Mouse (Mus musculus): ENCODE results near the gene Pbx4. TPM values are rescaled to one million over a fixed set of nuclear protein-coding genes. Genes with fewer than 3 reads are reported as not detected.

Pbx4 gene
- polyA plus RNA-seq, 1 experiment, result 9.1 TPM

DNA sequence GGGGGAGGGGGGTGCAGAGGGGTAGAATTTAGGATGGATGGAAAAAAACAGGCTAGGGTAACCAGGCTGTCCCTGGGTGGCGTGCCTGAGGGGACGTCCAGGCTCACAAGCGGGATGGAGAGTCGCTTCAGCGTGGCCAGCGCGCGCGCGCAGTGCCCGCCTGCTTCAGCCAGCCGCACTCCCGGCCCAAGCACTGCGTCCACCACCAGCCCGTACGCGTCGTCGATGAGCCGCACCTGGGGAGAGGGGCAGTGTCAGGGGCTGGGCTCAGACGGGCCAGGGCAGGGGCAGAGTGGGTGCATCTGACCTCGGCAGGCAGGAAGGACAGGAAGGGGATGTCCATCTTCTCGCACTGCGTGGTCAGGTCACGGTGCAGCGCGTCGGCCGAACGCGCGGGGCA is 56.6 kb downstream of the Pbx4 start:
- Histone ChIP-seq H3K4me1 (ENCODE audit: control insufficient read depth, insufficient read depth, insufficient read length, low read length) (peaks cover 12% of the 10 kb centered on the region; the same call in 1 of the 2 replicates), H3K27ac (ENCODE audit: insufficient read depth, low read depth, low read length) (no peak overlapping the region), H3K27me3 (ENCODE audit: control insufficient read depth, insufficient read depth, low read length) (peaks cover 52% of the 10 kb centered on the region), H3K36me3 (ENCODE audit: control insufficient read depth, insufficient read depth, low read length) (peaks cover 12% of the 10 kb centered on the region), H3K4me3 (ENCODE audit: low read depth, low read length) (peak overlapping the region; percentile 38; the same call in 1 of the 2 replicates)
- 3% methylated on average over 32 of the region's 32 CpGs for WGBS
- TF ChIP-seq CTCF (IDR thresholded peaks at IDR 0.05; ENCODE audit: extremely low read depth, insufficient read length, insufficient replicate concordance, low read depth, low read length), result no peak
- no peak for TF ChIP-seq POLR2A (IDR thresholded peaks at IDR 0.05; ENCODE audit: low read depth, low read length)

GRCm38 (mm10) chr8:69890813-69891241 is 58.5 kb downstream of the Pbx4 start:
- TF ChIP-seq CTCF (IDR thresholded peaks at IDR 0.05; ENCODE audit: extremely low read depth, insufficient read length, insufficient replicate concordance, low read depth, low read length) (peak; percentile 43; the same call in 1 of the 2 replicates), POLR2A (IDR thresholded peaks at IDR 0.05; ENCODE audit: low read depth, low read length) (no peak)
- Histone ChIP-seq H3K4me1 (ENCODE audit: control insufficient read depth, insufficient read depth, insufficient read length, low read length) (peaks cover 12% of the 10 kb centered on the region; the same call in 1 of the 2 replicates), H3K36me3 (ENCODE audit: control insufficient read depth, insufficient read depth, low read length) (peaks cover 19% of the 10 kb centered on the region), H3K4me3 (ENCODE audit: low read depth, low read length) (no peak overlapping the region), H3K27me3 (ENCODE audit: control insufficient read depth, insufficient read depth, low read length) (peaks cover 39% of the 10 kb centered on the region), H3K27ac (ENCODE audit: insufficient read depth, low read depth, low read length) (no peak overlapping the region)
- WGBS, result 61% methylated on average over 19 of the region's 19 CpGs

- Histone ChIP-seq H3K4me1 (ENCODE audit: control insufficient read depth, insufficient read depth, insufficient read length, low read length) (0 out of 2 replicates have a peak, but pooled peaks cover 8% of the 10 kb centered on the region), H3K36me3 (ENCODE audit: control insufficient read depth, insufficient read depth, low read length) (peaks cover 24% of the 10 kb centered on the region), H3K27ac (ENCODE audit: insufficient read depth, low read depth, low read length) (no peak overlapping the region), H3K4me3 (ENCODE audit: low read depth, low read length) (no peak overlapping the region), H3K27me3 (ENCODE audit: control insufficient read depth, insufficient read depth, low read length) (peaks cover 10% of the 10 kb centered on the region)
- peak; percentile 43; the same call in 1 of the 2 replicates for TF ChIP-seq CTCF (IDR thresholded peaks at IDR 0.05; ENCODE audit: extremely low read depth, insufficient read length, insufficient replicate concordance, low read depth, low read length)
- no peak for TF ChIP-seq POLR2A (IDR thresholded peaks at IDR 0.05; ENCODE audit: low read depth, low read length)
- 60% methylated on average over 17 of the region's 17 CpGs for WGBS
These were observed 61.6 kb downstream of the Pbx4 start for GRCm38 (mm10) chr8:69893863-69894262.

- no peak overlapping the region for H3K27ac ChIP-seq (ENCODE audit: insufficient read depth, low read depth, low read length)
- no peaks in the 10 kb centered on the region for H3K27me3 ChIP-seq (ENCODE audit: control insufficient read depth, insufficient read depth, low read length)
- H3K4me1 ChIP-seq (ENCODE audit: control insufficient read depth, insufficient read depth, insufficient read length, low read length), result peaks cover 4% of the 10 kb centered on the region; the same call in 1 of the 2 replicates
- H3K36me3 ChIP-seq (ENCODE audit: control insufficient read depth, insufficient read depth, low read length), result peaks cover 24% of the 10 kb centered on the region
- H3K4me3 ChIP-seq (ENCODE audit: low read depth, low read length), result no peak overlapping the region
- no peak for TF ChIP-seq CTCF (IDR thresholded peaks at IDR 0.05; ENCODE audit: extremely low read depth, insufficient read length, insufficient replicate concordance, low read depth, low read length)
- TF ChIP-seq POLR2A (IDR thresholded peaks at IDR 0.05; ENCODE audit: low read depth, low read length), result no peak
- WGBS, result 75% methylated on average over 6 of the region's 6 CpGs
These were observed 62.6 kb downstream of the Pbx4 start for GRCm38 (mm10) chr8:69894836-69895332.

- TF ChIP-seq CTCF (IDR thresholded peaks at IDR 0.05; ENCODE audit: extremely low read depth, insufficient read length, insufficient replicate concordance, low read depth, low read length) (no peak), POLR2A (IDR thresholded peaks at IDR 0.05; ENCODE audit: low read depth, low read length) (no peak)
- WGBS, result 76% methylated on average over 4 of the region's 4 CpGs
- H3K27ac ChIP-seq (ENCODE audit: insufficient read depth, low read depth, low read length), result no peak overlapping the region
- H3K36me3 ChIP-seq (ENCODE audit: control insufficient read depth, insufficient read depth, low read length), result peaks cover 24% of the 10 kb centered on the region
- H3K4me3 ChIP-seq (ENCODE audit: low read depth, low read length), result no peak overlapping the region
- no peaks in the 10 kb centered on the region for H3K27me3 ChIP-seq (ENCODE audit: control insufficient read depth, insufficient read depth, low read length)
- H3K4me1 ChIP-seq (ENCODE audit: control insufficient read depth, insufficient read depth, insufficient read length, low read length), result peaks cover 8% of the 10 kb centered on the region
These were observed 63.6 kb downstream of the Pbx4 start for GRCm38 (mm10) chr8:69895772-69896451.

GRCm38 (mm10) chr8:69897857-69898256 is 65.6 kb downstream of the Pbx4 start:
- WGBS, result 83% methylated on average over 6 of the region's 6 CpGs
- no peak overlapping the region for H3K4me3 ChIP-seq (ENCODE audit: low read depth, low read length)
- TF ChIP-seq POLR2A (IDR thresholded peaks at IDR 0.05; ENCODE audit: low read depth, low read length), result no peak
- TF ChIP-seq CTCF (IDR thresholded peaks at IDR 0.05; ENCODE audit: extremely low read depth, insufficient read length, insufficient replicate concordance, low read depth, low read length), result no peak
- H3K4me1 ChIP-seq (ENCODE audit: control insufficient read depth, insufficient read depth, insufficient read length, low read length), result peaks cover 17% of the 10 kb centered on the region
- no peak overlapping the region for H3K27ac ChIP-seq (ENCODE audit: insufficient read depth, low read depth, low read length)
- H3K27me3 ChIP-seq (ENCODE audit: control insufficient read depth, insufficient read depth, low read length), result no peaks in the 10 kb centered on the region
- peaks cover 21% of the 10 kb centered on the region; the same call in 1 of the 2 replicates for H3K36me3 ChIP-seq (ENCODE audit: control insufficient read depth, insufficient read depth, low read length)

DNA sequence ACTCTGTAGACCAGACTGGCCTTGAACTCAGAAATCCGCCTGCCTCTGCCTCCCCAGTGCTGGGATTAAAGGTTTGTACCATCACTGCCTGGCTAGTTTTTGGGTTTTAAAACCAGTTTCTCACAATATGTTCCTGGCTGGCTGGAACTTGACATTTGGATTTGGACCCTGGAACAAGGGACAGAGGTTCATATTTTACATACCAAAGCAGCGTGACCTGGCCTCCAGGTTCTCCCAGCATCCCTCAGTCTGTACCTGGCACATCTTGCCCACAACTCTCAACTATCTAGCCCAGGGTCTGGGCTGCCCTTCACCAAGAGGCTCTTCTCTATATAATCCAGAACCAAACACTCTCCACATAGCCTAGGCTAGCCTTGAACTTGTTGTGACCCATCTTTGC is 67.6 kb downstream of the Pbx4 start:
- 73% methylated on average over 2 of the region's 2 CpGs for WGBS
- Histone ChIP-seq H3K27ac (ENCODE audit: insufficient read depth, low read depth, low read length) (no peak overlapping the region), H3K36me3 (ENCODE audit: control insufficient read depth, insufficient read depth, low read length) (peaks cover 5% of the 10 kb centered on the region; the same call in 1 of the 2 replicates), H3K4me1 (ENCODE audit: control insufficient read depth, insufficient read depth, insufficient read length, low read length) (peaks cover 18% of the 10 kb centered on the region), H3K27me3 (ENCODE audit: control insufficient read depth, insufficient read depth, low read length) (no peaks in the 10 kb centered on the region), H3K4me3 (ENCODE audit: low read depth, low read length) (no peak overlapping the region)
- TF ChIP-seq CTCF (IDR thresholded peaks at IDR 0.05; ENCODE audit: extremely low read depth, insufficient read length, insufficient replicate concordance, low read depth, low read length) (no peak), POLR2A (IDR thresholded peaks at IDR 0.05; ENCODE audit: low read depth, low read length) (no peak)
